Mouse (Mus musculus) gastrocnemius, postnatal 4 days (tissue): ENCODE data around the gene Slc6a20a. TPM values are rescaled to one million over a fixed set of nuclear protein-coding genes. Genes with fewer than 3 reads are reported as not detected.
A peak's percentile ranks its signal among the peaks of the same experiment; 100 is the strongest.
"Not testable (repeated sequence)": the region's sequence is repeated elsewhere in the genome, so short reads cannot be mapped to it uniquely, and the experiment has no call there.

Source experiments
- DNase-seq, 2 experiments: peaks; one replicate each; pipeline ENCODE4 v3.0.0; 2021 to 2022; ENCODE audit warnings: low spot score in 2 of 2, mixed read lengths in 2 of 2
- long read RNA-seq, 2 experiments: library from polyadenylated mRNA; stranded (forward); transcript quantifications; one replicate each; pipeline ENCODE4 v2.0.0; 2021
- total RNA-seq, 2 experiments: library from RNA; stranded (reverse); gene quantifications; 2 replicates each; pipeline ENCODE4 v1.2.3; 2021

Gene Slc6a20a
- total RNA-seq = not detected
- long read RNA-seq, experiment 1 = 0 reads
- long read RNA-seq, experiment 2 = 0 reads

GRCm38 (mm10) chr9:123678327-123679105 lies at the start of gene Slc6a20a, which contains the start of gene Ccr9:
Gene Slc6a20a (minus strand): TSS chr9:123678885.
Gene Ccr9 (plus strand): TSS chr9:123678439.
- DNase-seq = peak in 1 of 2 experiments; percentile 18

- no peak for DNase-seq
These were observed 44.2 kb upstream of the Slc6a20a start for GRCm38 (mm10) chr9:123722737-123723493.

- DNase-seq = peak; percentile 88 to 97
These were observed 38.7 kb upstream of the Slc6a20a start, which contains the start of gene Lztfl1 for GRCm38 (mm10) chr9:123717186-123718008. Gene Lztfl1 (minus strand): TSS chr9:123717697.

GRCm38 (mm10) chr9:123716301-123716700 lies 37.6 kb upstream of the Slc6a20a start:
- DNase-seq = no peak

GRCm38 (mm10) chr9:123713111-123713510 lies 34.4 kb upstream of the Slc6a20a start:
- no peak for DNase-seq

- no peak for DNase-seq
These were observed 30.5 kb upstream of the Slc6a20a start for GRCm38 (mm10) chr9:123709226-123709625.

- no peak for DNase-seq
These were observed 23.1 kb upstream of the Slc6a20a start for GRCm38 (mm10) chr9:123701822-123702221.

- DNase-seq = no peak
These were observed 17.1 kb upstream of the Slc6a20a start for GRCm38 (mm10) chr9:123695634-123696302.

- DNase-seq = no peak
These were observed 9.5 kb upstream of the Slc6a20a start for GRCm38 (mm10) chr9:123688227-123688626.

GRCm38 (mm10) chr9:123686206-123686605 lies 7.5 kb upstream of the Slc6a20a start:
- no peak for DNase-seq

GRCm38 (mm10) chr9:123683704-123684103 lies 5.0 kb upstream of the Slc6a20a start:
- DNase-seq = no peak

- DNase-seq = no peak
These were observed 513 bp upstream of the Slc6a20a start for GRCm38 (mm10) chr9:123679198-123679597.

- peak in 1 of 2 experiments; percentile 39 for DNase-seq
These were observed 13.0 kb downstream of the Slc6a20a start for GRCm38 (mm10) chr9:123665645-123666044.

- not testable (repeated sequence) for DNase-seq
These were observed 18.6 kb downstream of the Slc6a20a start for GRCm38 (mm10) chr9:123659986-123660676.

GRCm38 (mm10) chr9:123658981-123659380 lies 19.7 kb downstream of the Slc6a20a start:
- DNase-seq = no peak

GRCm38 (mm10) chr9:123657457-123657856 lies 21.2 kb downstream of the Slc6a20a start:
- DNase-seq = no peak

GRCm38 (mm10) chr9:123651369-123651768 lies 27.3 kb downstream of the Slc6a20a start:
- DNase-seq = no peak

- no peak for DNase-seq
These were observed 28.7 kb downstream of the Slc6a20a start for GRCm38 (mm10) chr9:123649785-123650511.

GRCm38 (mm10) chr9:123640106-123640505 lies 38.6 kb downstream of the Slc6a20a start:
- DNase-seq = no peak
